Mouse (Mus musculus): ENCODE data around the gene Lrp2bp.

- no peak for TF ChIP-seq POLR2A (IDR thresholded peaks at IDR 0.05; ENCODE audit: low read depth, low read length)
- no peak for TF ChIP-seq CTCF (IDR thresholded peaks at IDR 0.05; ENCODE audit: borderline replicate concordance, insufficient read depth, low read length)
Measured at GRCm38 (mm10) chr8:46078866-46079265, 79.8 kb downstream of the Lrp2bp start.
